Mouse (Mus musculus) MEL (cell line): ENCODE measurements around the gene Ccser1. TPM values are rescaled to one million over a fixed set of nuclear protein-coding genes. Genes with fewer than 3 reads are reported as not detected.

ENCODE experiments used
- DNase-seq: peaks from one replicate; pipeline ENCODE4 v3.0.0; 2011; ENCODE audit warnings: low read depth, low spot score
- H3K27ac ChIP-seq: 2 replicates; pipeline ENCODE4 v1.5.1; 2012; ENCODE audit warnings: low read depth, mild to moderate bottlenecking, control low read depth, low read length, moderate library complexity; ENCODE audit not compliant: control insufficient read depth
- H3K27me3 ChIP-seq, 2 experiments: fragments of 150-350 bp in 1 of 2; sonication (generic) in 1 of 2; 2 replicates each; pipeline ENCODE4 v1.6.1; 2012; ENCODE audit warnings: low read length in 2 of 2, mild to moderate bottlenecking in 2 of 2, improper control_type of control experiment in 1 of 2, moderate library complexity in 1 of 2; ENCODE audit not compliant: insufficient read depth in 2 of 2, control insufficient read depth in 1 of 2
- H3K36me3 ChIP-seq, 2 experiments: 2 replicates each; pipeline ENCODE4 v1.6.1; 2012 to 2014; ENCODE audit warnings: low read length in 2 of 2, improper control_type of control experiment in 1 of 2, inconsistent platforms in 1 of 2, mild to moderate bottlenecking in 1 of 2; ENCODE audit not compliant: insufficient read depth in 2 of 2, control insufficient read depth in 1 of 2
- H3K4me1 ChIP-seq, 2 experiments: fragments of 150-350 bp in 1 of 2; sonication (generic) in 1 of 2; 2 replicates each; pipeline ENCODE4 v1.6.1; 2012; ENCODE audit warnings: low read length in 2 of 2, improper control_type of control experiment in 1 of 2, mild to moderate bottlenecking in 1 of 2; ENCODE audit not compliant: insufficient read depth in 2 of 2, control insufficient read depth in 1 of 2
- H3K4me3 ChIP-seq, 2 experiments: fragments of 150-350 bp in 1 of 2; sonication (generic) in 1 of 2; 2 replicates each; pipeline ENCODE4 v1.5.1; 2012; ENCODE audit warnings: low read depth in 2 of 2, low read length in 2 of 2, mild to moderate bottlenecking in 2 of 2, moderate library complexity in 2 of 2, control low read depth in 1 of 2, improper control_type of control experiment in 1 of 2; ENCODE audit not compliant: control insufficient read depth in 1 of 2, insufficient read depth in 1 of 2
- H3K79me2 ChIP-seq: 2 replicates; pipeline ENCODE4 v1.6.1; 2012; ENCODE audit warnings: mild to moderate bottlenecking, low read length, moderate library complexity; ENCODE audit not compliant: control insufficient read depth, poor library complexity, insufficient read depth
- H3K9ac ChIP-seq: 2 replicates; pipeline ENCODE4 v1.6.1; 2012; ENCODE audit warnings: low read depth, mild to moderate bottlenecking, control low read depth, low read length, moderate library complexity; ENCODE audit not compliant: control insufficient read depth, poor library complexity, severe bottlenecking
- H3K9me3 ChIP-seq: fragments of 150-350 bp; sonication (generic); replicated peaks from 2 replicates; pipeline ENCODE4 v1.6.1; 2012; ENCODE audit warnings: mild to moderate bottlenecking, low read length, improper control_type of control experiment, moderate library complexity; ENCODE audit not compliant: insufficient read depth
- CHD1 ChIP-seq: IDR thresholded peaks from 2 replicates; pipeline ENCODE4 v1.6.1; 2012; ENCODE audit warnings: low read depth, mild to moderate bottlenecking, inconsistent platforms, low read length, improper control_type of control experiment
- ELF1 ChIP-seq: IDR thresholded peaks from 2 replicates; pipeline ENCODE4 v1.6.1; 2014; ENCODE audit warnings: low read depth, mild to moderate bottlenecking, inconsistent platforms, low read length, improper control_type of control experiment, moderate library complexity
- ETS1 ChIP-seq: IDR thresholded peaks from 2 replicates; pipeline ENCODE4 v1.6.1; 2012; ENCODE audit warnings: low read depth, mild to moderate bottlenecking, inconsistent platforms, low read length, improper control_type of control experiment, moderate library complexity
- GABPA ChIP-seq: IDR thresholded peaks from 2 replicates; pipeline ENCODE4 v1.6.1; 2012; ENCODE audit warnings: low read depth, mild to moderate bottlenecking, inconsistent platforms, low read length, improper control_type of control experiment, moderate library complexity
- JUND ChIP-seq: IDR thresholded peaks from 2 replicates; pipeline ENCODE4 v1.6.1; 2011; ENCODE audit warnings: low read depth, mild to moderate bottlenecking, improper control_type of control experiment, low read length
- KAT2A ChIP-seq: conservative IDR thresholded peaks from 2 replicates; pipeline ENCODE4 v1.6.1; 2012; ENCODE audit warnings: low read depth, low read length, improper control_type of control experiment, inconsistent platforms
- MAX ChIP-seq: IDR thresholded peaks from 2 replicates; pipeline ENCODE4 v1.6.1; 2011; ENCODE audit warnings: low read length, improper control_type of control experiment
- MXI1 ChIP-seq: IDR thresholded peaks from 2 replicates; pipeline ENCODE4 v1.6.1; 2011; ENCODE audit warnings: mild to moderate bottlenecking, low read depth, low read length, improper control_type of control experiment
- MYB ChIP-seq: IDR thresholded peaks from 2 replicates; pipeline ENCODE4 v1.6.1; 2011; ENCODE audit warnings: mild to moderate bottlenecking, low read depth, low read length, improper control_type of control experiment
- NELFE ChIP-seq: IDR thresholded peaks from 2 replicates; pipeline ENCODE4 v1.6.1; 2011; ENCODE audit warnings: low read depth, low read length, improper control_type of control experiment
- POLR2AphosphoS2 ChIP-seq: IDR thresholded peaks from 2 replicates; pipeline ENCODE4 v1.6.1; 2011; ENCODE audit warnings: low read length, improper control_type of control experiment
- POLR2AphosphoS5 ChIP-seq: IDR thresholded peaks from 2 replicates; pipeline ENCODE4 v1.6.1; 2012; ENCODE audit warnings: low read depth, borderline replicate concordance, mild to moderate bottlenecking, inconsistent platforms, low read length, moderate library complexity, mixed read lengths
- RAD21 ChIP-seq: IDR thresholded peaks from 2 replicates; pipeline ENCODE4 v1.6.1; 2011; ENCODE audit warnings: mild to moderate bottlenecking, low read depth, low read length, improper control_type of control experiment
- RCOR1 ChIP-seq: IDR thresholded peaks from 2 replicates; pipeline ENCODE4 v1.6.1; 2012; ENCODE audit warnings: low read depth, mild to moderate bottlenecking, inconsistent platforms, low read length, improper control_type of control experiment
- SIN3A ChIP-seq: IDR thresholded peaks from 2 replicates; pipeline ENCODE4 v1.6.1; 2012; ENCODE audit warnings: low read length, improper control_type of control experiment, inconsistent platforms
- SMC3 ChIP-seq: IDR thresholded peaks from 2 replicates; pipeline ENCODE4 v1.6.1; 2011; ENCODE audit warnings: low read depth, low read length, improper control_type of control experiment
- TAL1 ChIP-seq: IDR thresholded peaks from 2 replicates; pipeline ENCODE4 v1.6.1; 2012; ENCODE audit warnings: mild to moderate bottlenecking, inconsistent platforms, low read length, moderate library complexity, mixed read lengths
- TBP ChIP-seq: IDR thresholded peaks from 2 replicates; pipeline ENCODE4 v1.8.0; 2011; ENCODE audit warnings: low read depth, low read length, improper control_type of control experiment
- TCF12 ChIP-seq: IDR thresholded peaks from 2 replicates; pipeline ENCODE4 v1.6.1; 2014; ENCODE audit warnings: low read depth, mild to moderate bottlenecking, inconsistent platforms, low read length, improper control_type of control experiment, moderate library complexity
- USF1 ChIP-seq: IDR thresholded peaks from 2 replicates; pipeline ENCODE4 v1.6.1; 2014; ENCODE audit warnings: low read depth, mild to moderate bottlenecking, inconsistent platforms, low read length, improper control_type of control experiment, moderate library complexity
- ZC3H11A ChIP-seq: IDR thresholded peaks from 2 replicates; pipeline ENCODE4 v1.6.1; 2012; ENCODE audit warnings: low read depth, mild to moderate bottlenecking, inconsistent platforms, low read length, improper control_type of control experiment
- ZKSCAN1 ChIP-seq: IDR thresholded peaks from 2 replicates; pipeline ENCODE4 v1.6.1; 2012; ENCODE audit warnings: low read depth, mild to moderate bottlenecking, inconsistent platforms, low read length, improper control_type of control experiment, moderate library complexity
- polyA plus RNA-seq, 2 experiments: library from polyadenylated mRNA; stranded (reverse) in 1 of 2; unstranded in 1 of 2; fragments of >175 nt in 1 of 2; fragments of >200 nt in 1 of 2; gene quantifications; 2 replicates each; pipeline versions ENCODE4 v1.2.1 to v1.2.4; 2012; ENCODE audit warnings: low replicate concordance in 2 of 2, low read depth in 1 of 2; ENCODE audit not compliant: insufficient read length in 2 of 2, insufficient read depth in 1 of 2, missing spikeins in 1 of 2
- total RNA-seq: library from RNA; depleted of rRNA; stranded (reverse); fragments of 300-350 nt; gene quantifications from 2 replicates; pipeline ENCODE4 v1.2.3, GENCODE M21; 2012

Gene Ccser1
- total and polyA plus RNA-seq, 3 experiments, result not detected

GRCm38 (mm10) chr6:61898238-61898637, 718.1 kb downstream of the Ccser1 start:
- Histone ChIP-seq H3K36me3 (no peaks in the 10 kb centered on the region), H3K27me3 (no peaks in the 10 kb centered on the region), H3K4me1 (no peaks in the 10 kb centered on the region), H3K27ac (no peak overlapping the region), H3K9me3 (no peaks in the 10 kb centered on the region), H3K4me3 (no peak overlapping the region), H3K9ac (no peak overlapping the region), H3K79me2 (no peaks in the 10 kb centered on the region)
- no peak for TF ChIP-seq ZKSCAN1
- TF ChIP-seq TBP, result no peak
- no peak for TF ChIP-seq POLR2AphosphoS5
- no peak for TF ChIP-seq MAX
- TF ChIP-seq RCOR1, result no peak
- TF ChIP-seq SIN3A, result no peak
- no peak for TF ChIP-seq USF1
- TF ChIP-seq MYB, result no peak
- TF ChIP-seq KAT2A, result no peak
- TF ChIP-seq ZC3H11A, result no peak
- no peak for TF ChIP-seq ELF1
- TF ChIP-seq GABPA, result no peak
- no peak for TF ChIP-seq TCF12
- no peak for TF ChIP-seq NELFE
- TF ChIP-seq SMC3, result no peak
- no peak for TF ChIP-seq JUND
- TF ChIP-seq CHD1, result no peak
- TF ChIP-seq TAL1, result no peak
- no peak for DNase-seq

DNA sequence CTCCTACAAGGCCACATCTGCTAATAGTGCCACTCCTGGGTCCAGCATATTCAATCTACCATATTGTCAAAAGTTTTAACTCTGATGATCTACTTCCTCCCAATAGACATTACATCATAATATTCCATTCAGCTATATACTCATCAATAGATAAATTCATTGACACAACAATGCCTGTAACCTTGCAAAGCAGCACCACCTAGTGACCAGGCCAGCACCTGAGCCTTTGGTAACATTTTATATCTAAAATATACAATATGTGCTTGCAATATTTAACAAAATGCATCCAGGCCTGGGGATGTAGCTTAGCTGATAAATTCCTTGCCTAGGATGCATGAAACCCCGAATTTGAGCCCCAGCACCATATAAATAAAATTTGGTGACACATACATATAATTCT, 722.6 kb downstream of the Ccser1 start:
- no peak overlapping the region for H3K27ac ChIP-seq
- no peaks in the 10 kb centered on the region for H3K79me2 ChIP-seq
- no peak overlapping the region for H3K9ac ChIP-seq
- no peaks in the 10 kb centered on the region for H3K9me3 ChIP-seq
- H3K36me3 ChIP-seq, result no peaks in the 10 kb centered on the region
- H3K27me3 ChIP-seq, result no peaks in the 10 kb centered on the region
- H3K4me1 ChIP-seq, result no peaks in the 10 kb centered on the region
- DNase-seq, result no peak
- TF ChIP-seq CHD1 (no peak), RAD21 (peak; percentile 2; the same call in 1 of the 2 replicates), MXI1 (no peak), POLR2AphosphoS2 (no peak), ETS1 (no peak)
- TF ChIP-seq, all 39 proteins: peak for 1
- no peak overlapping the region for H3K4me3 ChIP-seq
